Mouse (Mus musculus): Measurements from ENCODE around the gene B3galnt2.

GRCm38 (mm10) chr13:14044521-14044920 is 90.3 kb downstream of the B3galnt2 start:
- TF ChIP-seq CTCF (IDR thresholded peaks at IDR 0.05; ENCODE audit: low read depth) (no peak), EP300 (IDR thresholded peaks at IDR 0.05; ENCODE audit: low read depth) (no peak)
